ENCODE assay signal across 24 mouse cellular contexts in genomic region chr10:110859307-110859706, GRCm38 (mm10).
"Had no signal": no experiment of that assay in that cellular context is flagged by ENCODE, and none has a peak within 500 bp of the region (broad histone marks: within the 10 kb centered on the region; RNA-seq: fewer than 3 reads in every experiment).

No protein-coding gene starts in this region.

- H3K4me1 ChIP-seq: heart, embryonic 10.5 days; heart, embryonic 12.5 days; hindbrain, embryonic 10.5 days; intestine, embryonic 15.5 days; limb, embryonic 12.5 days; liver, embryonic 13.5 days had no signal

- H3K9ac ChIP-seq: heart, embryonic 12.5 days; hindbrain, embryonic 15.5 days; intestine, embryonic 15.5 days; limb, embryonic 12.5 days; liver, embryonic 13.5 days had no signal

- H3K27ac ChIP-seq: gastrocnemius, adult 2 months; heart, embryonic 10.5 days; hindbrain, embryonic 10.5 days; intestine, embryonic 15.5 days; layer of hippocampus, adult 2 months; limb, embryonic 12.5 days; liver, embryonic 13.5 days had no signal

- ATAC-seq: inflammation-experienced regulatory T-cells, adult 6 months; intestine, embryonic 15.5 days; intestine, postnatal 0 days had no signal

- DNase-seq: gastrocnemius, adult 2 months; gastrocnemius, postnatal 10 days; gastrocnemius, postnatal 25 days; heart, adult 18-20 months; heart, postnatal 10 days; heart, postnatal 4 days; kidney, adult 18-20 months; kidney, adult 8-10 months; kidney, postnatal 10 days; kidney, postnatal 25 days; kidney, postnatal 4 days; left cerebral cortex, postnatal 4 days; liver; liver, embryonic 13.5 days had no signal

- H3K4me2 ChIP-seq: heart, embryonic 12.5 days; hindbrain, embryonic 15.5 days; intestine, embryonic 15.5 days; limb, embryonic 12.5 days; liver, embryonic 11.5 days; liver, embryonic 13.5 days had no signal

- H3K27me3 ChIP-seq: heart, embryonic 12.5 days; hindbrain, embryonic 15.5 days; intestine, embryonic 15.5 days; limb, embryonic 12.5 days; liver, embryonic 13.5 days had no signal

- H3K4me3 ChIP-seq: gastrocnemius, adult 2 months; heart, embryonic 10.5 days; heart, embryonic 12.5 days; hindbrain, embryonic 10.5 days; hindbrain, embryonic 15.5 days; intestine, embryonic 15.5 days; layer of hippocampus, adult 2 months; limb, embryonic 12.5 days; liver, embryonic 13.5 days had no signal

- H3K9me3 ChIP-seq: heart, embryonic 10.5 days; heart, embryonic 12.5 days; hindbrain, embryonic 10.5 days; hindbrain, embryonic 15.5 days; intestine, embryonic 15.5 days; limb, embryonic 12.5 days; liver, embryonic 13.5 days had no signal

- H3K36me3 ChIP-seq: heart, embryonic 10.5 days; heart, embryonic 12.5 days; hindbrain, embryonic 10.5 days; hindbrain, embryonic 15.5 days; intestine, embryonic 15.5 days; limb, embryonic 12.5 days; liver, embryonic 13.5 days had no signal
